Mouse (Mus musculus) adrenal gland, postnatal 36 days (tissue): ENCODE data around the gene Map1b. TPM values are rescaled to one million over a fixed set of nuclear protein-coding genes. Genes with fewer than 3 reads are reported as not detected.
A peak's percentile ranks its signal among the peaks of the same experiment; 100 is the strongest.

Experiments used
- DNase-seq, 2 experiments: peaks; one replicate each; pipeline ENCODE4 v3.0.0; 2021; ENCODE audit warnings: mixed read lengths in 1 of 2
- total RNA-seq, 2 experiments: library from RNA; stranded (reverse); gene quantifications; 2 replicates each; pipeline ENCODE4 v1.2.3; 2021

Map1b gene
- total RNA-seq, 2 experiments from 2014 or later, result 65.1 to 216 TPM

DNA sequence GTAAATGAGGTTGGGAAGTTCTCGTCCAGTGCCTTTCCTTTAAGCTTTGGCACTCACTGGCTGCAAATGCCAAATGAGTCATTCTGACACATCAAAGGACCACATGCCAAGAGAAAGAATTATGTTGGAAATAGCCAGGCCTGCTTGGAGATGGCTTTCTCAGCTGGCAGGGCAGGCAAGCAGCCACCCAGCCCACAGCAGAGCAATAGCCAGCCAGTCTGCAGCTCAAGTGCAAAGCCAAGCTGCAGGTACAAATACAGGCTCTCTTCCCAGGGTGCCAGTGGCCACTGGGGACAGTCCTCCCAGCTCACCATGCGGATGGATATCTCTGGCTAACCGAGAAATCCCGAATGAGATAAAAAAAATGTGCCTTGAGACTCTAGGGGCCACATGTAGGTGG, 12.1 kb upstream of the Map1b start:
- peak; percentile 74 to 78 for DNase-seq

GRCm38 (mm10) chr13:99527936-99528335, 11.6 kb upstream of the Map1b start:
- DNase-seq, result no peak

DNA sequence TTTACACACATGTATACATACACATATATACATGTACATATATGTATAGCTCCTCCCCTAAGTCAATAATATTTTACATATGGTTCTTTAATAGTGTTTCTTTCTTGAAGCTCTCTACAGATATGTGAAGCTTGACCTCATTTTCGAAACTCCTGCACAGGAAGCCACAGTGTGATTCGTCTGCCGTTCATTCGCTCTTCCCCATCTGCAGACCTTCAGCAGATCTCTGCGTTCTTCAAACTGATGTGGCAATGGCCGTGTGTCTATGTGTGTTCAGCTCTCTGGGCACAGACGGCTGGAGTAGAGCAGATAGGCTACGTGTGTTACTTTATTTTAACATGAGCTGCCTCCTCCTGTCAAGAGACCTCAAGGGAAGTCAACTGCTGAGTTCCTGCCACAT, 9.2 kb upstream of the Map1b start:
- no peak for DNase-seq

- no peak for DNase-seq
These were observed 1.5 kb upstream of the Map1b start for GRCm38 (mm10) chr13:99517836-99518235.

GRCm38 (mm10) chr13:99515736-99516447, 448 bp downstream of the Map1b start:
- peak; percentile 37 to 48 for DNase-seq

DNA sequence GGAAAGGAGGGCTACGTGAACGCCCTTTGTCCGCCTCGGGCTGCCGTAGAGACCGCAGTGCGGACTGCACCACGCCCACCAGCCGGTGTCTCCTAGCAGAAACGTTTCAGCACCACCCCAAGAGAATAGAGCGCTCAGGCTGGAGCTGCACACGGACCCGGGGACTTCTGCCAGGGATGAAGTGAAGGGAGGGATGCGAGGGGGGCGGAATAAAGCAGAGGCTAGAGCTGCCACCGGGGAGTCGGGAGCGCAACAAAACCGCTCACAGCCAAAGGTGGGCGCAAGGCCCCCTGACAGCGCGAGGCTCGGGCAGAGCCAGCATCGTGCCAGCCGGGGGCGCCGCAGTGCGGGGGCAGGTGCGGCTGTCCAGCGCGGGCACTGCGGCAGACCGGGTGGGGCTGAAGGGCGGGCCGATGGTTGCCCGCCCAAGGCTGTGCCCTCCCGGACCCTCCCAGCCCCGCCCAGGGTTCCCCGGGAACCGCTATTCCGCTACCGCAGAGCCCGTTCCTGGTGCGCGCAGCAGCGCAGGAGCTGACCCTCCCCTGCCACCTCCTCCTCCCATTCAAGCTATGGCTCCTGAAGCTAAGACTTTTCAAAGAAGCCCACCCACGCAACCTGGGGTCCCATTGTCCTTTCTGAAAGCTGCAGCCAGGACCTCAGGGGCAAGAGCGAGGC, 1.3 kb downstream of the Map1b start:
- DNase-seq, result peak; percentile 84 to 89

DNA sequence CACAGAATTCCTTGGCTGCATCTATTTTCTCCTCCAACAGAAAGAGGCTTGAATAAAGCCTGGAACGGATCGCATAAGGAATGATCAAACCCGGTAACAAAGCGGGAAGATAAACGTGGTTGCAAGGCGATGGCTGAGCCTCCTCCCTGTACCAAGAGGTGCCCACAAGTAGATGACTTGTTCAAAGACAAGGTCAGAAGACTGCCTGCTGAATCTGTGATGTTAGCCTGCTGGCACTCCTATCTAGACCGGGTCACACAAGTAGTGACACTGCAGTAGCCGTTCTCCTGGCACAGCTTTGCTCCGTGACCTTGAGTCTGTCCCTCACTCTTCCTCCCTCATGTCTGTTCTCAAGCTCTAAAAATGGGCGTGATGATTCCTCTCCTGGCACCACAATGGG, 2.4 kb downstream of the Map1b start:
- DNase-seq, result peak; percentile 38 to 53

DNA sequence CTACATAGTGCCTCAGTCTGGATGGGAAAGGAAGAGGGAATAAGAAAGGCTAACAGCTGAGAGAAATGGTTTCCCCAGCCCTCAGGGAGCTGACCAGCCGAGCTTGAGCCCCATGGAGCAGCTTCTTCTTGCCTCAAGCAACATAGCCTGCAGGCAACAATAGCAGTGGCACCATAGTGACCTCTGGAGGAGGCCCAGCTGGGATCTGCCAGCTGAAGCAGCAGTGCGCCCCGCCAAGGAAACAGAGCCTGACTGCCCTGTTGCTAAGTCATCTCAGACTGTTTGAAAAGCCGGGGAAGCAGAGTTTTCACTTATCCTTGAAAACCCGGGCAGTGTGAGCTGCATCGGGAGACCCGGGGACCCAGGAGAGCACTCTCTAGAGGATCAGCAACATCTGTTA, 3.2 kb downstream of the Map1b start:
- peak; percentile 80 to 83 for DNase-seq

GRCm38 (mm10) chr13:99509896-99510295, 6.4 kb downstream of the Map1b start:
- no peak for DNase-seq

DNA sequence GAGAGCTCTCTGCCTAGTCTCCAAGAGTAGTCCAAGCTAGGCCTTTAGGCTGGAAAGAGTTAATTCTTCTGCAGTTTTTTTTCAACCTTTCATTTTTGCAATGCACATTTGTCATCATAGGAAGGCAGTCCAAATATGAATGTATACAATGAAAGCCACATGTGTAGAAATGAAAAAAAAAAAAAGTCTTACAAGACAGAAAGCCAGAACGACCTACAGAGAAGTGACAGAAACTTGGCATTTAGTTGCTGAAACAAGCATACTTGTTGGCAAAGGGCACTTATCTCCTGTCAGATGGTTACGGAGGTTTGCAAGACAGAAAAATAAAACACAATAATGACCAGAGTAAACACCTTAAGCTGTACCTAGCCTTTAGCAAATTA, 9.8 kb downstream of the Map1b start:
- DNase-seq, result no peak

DNA sequence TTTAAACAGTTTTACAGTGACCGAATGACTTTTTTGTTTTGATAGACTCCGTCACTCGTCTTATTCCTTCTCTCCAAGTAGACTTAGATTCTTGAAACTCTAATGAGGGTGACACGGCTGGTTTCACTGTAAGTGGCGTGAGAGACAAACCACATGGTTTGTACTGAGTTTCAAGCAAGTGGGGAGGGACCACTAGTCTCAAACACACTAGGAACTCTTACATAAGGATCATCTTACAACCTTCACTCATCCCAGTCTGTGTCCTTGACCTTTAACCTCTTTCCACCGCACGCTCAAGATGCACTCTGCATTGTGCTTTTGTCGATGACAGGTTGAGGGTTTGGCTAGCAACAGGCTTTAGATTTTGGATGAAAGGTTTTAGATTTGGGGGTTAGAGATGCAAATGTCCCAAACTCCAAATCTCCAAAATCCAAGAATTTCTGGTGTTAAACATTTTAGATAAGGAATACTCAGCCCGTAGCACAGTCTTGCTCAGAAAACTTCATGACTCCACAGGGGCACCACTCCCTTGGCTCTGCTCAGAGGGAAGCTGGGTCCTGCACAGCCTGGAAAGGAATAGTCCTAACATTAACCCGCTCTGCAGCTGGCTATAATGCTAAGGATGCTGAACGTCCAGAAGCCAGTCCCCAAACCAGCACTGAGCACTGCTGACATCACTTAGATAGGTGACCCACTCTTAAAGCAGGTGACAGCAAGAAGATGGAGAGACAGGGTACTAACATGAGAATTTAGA, 10.3 kb downstream of the Map1b start:
- DNase-seq, result no peak

DNA sequence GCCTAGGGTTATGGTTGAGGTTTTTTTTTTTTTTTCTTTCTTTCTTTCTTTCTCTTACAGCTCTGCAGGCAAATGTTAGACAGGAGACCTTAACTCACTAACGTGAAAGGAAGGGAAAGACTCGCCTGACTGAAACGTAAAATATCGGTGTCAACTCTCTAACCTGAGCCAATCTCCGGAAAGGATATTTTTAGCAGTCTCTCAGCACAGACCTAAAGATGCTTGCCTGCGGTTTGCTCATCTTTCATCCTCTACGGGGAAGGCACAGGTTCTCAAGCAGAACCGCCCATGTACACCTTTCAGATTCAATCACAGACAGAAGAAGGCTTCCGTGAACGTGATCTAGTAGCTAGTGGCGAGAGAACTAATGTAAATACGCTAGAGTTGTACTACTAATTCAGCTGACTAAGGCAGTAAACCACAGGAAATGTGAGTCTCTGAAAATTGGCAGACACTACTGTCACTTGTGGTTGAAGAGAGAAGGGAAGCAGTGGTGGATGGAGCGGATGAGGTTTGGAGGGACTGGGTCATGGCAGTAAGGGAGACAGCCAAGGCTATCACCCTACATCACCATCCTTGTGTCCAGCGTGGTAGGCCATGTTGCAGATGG, 12.9 kb downstream of the Map1b start:
- no peak for DNase-seq

GRCm38 (mm10) chr13:99502911-99503310, 13.4 kb downstream of the Map1b start:
- no peak for DNase-seq

- DNase-seq, result no peak
These were observed 14.1 kb downstream of the Map1b start for GRCm38 (mm10) chr13:99502126-99502744.

DNA sequence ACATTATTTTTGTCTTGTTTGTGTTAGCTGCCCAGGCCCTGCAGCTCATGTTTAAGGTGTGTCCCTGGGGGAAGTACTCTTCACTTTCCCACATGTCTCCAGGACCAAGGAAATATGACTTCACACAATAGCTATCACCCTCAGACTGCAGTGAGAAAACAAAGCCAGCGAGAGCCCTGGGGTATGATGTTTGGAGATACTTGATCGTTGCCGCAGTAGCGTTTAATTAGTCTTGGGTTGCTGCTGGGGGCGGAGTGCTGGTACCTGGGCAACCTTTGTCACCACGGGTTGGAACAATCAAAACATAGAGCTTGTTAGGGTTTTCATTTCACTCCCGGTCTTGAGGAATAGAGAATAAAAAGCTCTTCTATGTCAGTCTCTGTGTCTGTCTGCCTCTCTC, 14.9 kb downstream of the Map1b start:
- DNase-seq, result no peak

- DNase-seq, result no peak
These were observed 15.7 kb downstream of the Map1b start for GRCm38 (mm10) chr13:99500609-99501008.

DNA sequence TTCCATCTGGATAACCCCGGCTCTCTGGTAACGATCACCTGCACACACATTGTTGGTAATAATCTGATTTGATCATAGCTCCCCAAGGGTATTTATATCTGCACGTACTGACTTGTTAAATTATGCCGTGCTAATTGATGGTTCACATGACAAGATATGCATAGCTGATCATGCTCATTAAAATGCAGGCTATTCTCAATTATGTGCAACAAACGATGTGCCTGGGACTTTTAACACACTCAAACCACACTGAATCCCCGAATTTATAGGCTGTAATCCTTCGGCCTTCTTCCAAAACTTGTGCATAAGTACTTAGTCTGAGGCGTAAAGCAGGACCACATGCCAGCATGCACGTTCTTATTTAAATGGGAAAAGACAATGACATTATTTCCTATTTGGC, 16.6 kb downstream of the Map1b start:
- no peak for DNase-seq

DNA sequence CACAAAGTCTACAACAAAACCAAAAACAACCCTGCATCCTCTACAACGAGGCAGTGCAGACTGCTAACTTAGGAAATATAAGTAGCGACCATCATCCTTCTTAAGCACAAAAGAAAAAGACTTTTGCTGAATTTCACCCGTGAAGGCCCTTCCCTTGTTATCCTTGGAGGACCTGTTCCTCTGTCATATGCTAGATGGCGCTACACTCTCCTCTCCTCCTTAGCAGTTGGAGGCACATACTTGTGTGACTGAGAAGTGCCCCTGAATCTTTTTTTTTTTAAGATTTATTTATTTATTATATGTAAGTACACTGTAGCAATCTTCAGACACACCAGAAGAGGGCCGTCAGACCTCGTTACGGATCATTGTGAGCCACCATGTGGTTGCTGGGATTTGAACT, 20.2 kb downstream of the Map1b start:
- DNase-seq, result no peak

DNA sequence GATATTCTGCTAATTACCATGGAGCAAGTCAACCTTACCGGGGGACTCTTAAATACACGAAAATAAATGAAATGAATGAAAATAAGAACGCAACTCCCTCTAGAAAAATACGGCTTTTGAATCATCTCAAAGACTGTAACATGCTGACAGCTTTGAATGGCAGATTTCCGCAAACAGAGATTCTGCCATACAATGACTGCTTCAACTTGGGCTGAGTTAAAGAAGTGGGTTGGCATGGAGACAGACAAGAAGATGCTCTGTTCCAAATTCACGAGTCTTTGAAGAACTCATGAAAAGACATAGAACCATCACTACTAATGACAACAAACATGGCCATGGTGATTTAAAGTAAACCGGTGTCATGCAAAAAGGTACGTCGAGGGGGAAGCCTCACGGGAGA, 21.9 kb downstream of the Map1b start:
- DNase-seq, result no peak

- no peak for DNase-seq
These were observed 22.9 kb downstream of the Map1b start for GRCm38 (mm10) chr13:99493304-99493904.

DNA sequence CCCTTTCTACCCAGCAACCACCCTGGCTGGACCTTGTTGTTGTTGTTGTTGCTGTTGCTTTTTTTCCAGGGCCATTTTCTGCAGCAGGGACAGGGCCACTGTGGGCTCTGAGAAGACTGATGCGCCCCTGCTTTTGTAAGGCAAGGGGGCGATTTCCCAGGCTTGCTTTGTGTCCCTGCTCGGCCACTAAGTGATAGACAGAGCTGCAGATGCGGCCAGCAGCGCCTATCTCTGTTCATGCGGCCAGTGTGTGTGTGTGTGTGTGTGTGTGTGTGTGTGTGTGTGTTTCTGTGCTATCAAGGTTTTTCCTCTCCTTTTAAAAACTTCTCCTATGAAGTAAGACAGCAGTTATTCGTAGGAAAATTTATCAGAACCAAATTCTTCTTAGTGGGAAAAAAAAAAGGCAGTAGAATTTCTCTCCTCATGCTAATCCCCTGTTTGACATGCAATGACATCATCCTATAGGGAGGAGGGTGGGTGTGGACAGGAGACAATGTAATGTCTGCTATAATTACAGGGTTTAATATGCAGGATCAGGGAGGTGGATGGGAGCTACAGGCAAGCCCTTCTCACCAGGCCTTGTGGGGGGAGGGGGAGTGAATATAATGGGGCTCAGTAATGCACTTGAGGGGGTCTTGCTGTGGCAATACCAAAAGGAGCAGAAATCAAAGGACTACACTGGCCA, 23.6 kb downstream of the Map1b start:
- DNase-seq, result peak in 1 of 2 experiments; percentile 19
